Mouse (Mus musculus): ENCODE results near the gene Pde3a. TPM values are rescaled to one million over a fixed set of nuclear protein-coding genes. Genes with fewer than 3 reads are reported as not detected.

The Pde3a gene
- polyA plus RNA-seq, 1 experiment from 2014 or later, result 3.0 TPM

DNA sequence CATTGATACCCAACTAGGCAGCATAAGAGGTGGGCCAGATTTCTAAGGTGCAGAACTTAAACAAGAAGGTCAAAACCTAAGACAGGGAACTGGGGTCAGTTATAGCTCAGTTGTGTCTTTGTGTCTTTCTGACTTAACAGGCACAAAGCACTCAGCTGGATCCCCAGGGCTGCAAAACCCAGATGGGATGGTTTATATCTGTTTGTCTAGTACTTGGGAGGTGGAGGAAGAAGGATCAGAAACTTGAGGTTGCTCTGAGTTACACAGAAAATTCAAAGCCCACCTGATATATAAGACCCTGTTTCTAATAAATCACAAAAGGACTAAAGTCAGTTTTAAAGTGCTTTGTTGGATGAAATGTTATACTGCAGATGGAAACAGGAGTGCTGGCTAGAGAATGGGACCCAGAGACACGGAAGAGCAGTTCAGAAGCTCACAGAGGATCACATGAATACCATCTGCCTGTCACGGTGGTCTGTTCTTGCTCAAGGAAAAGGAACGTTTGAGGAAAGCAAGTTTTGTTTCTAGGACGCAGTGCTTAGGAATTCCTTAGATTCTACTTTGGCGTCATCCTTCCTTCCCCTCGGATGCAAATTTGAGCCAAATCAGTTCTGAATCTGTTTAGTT lies 16.2 kb upstream of the Pde3a start:
- ATAC-seq (ENCODE audit: low FRiP score) (no peak), DNase-seq (ENCODE audit: low spot score) (no peak)
- no peaks in the 10 kb centered on the region for H3K36me3 ChIP-seq (ENCODE audit: control insufficient read depth, insufficient read depth, low read length)
- H3K4me2 ChIP-seq (replicated peaks; ENCODE audit: low read depth, low read length), result no peak overlapping the region
- H3K27me3 ChIP-seq (ENCODE audit: control insufficient read depth, insufficient read depth, low read length), result no peaks in the 10 kb centered on the region
- 63% methylated on average over 6 of the region's 6 CpGs for WGBS
- no peak overlapping the region for H3K4me3 ChIP-seq (ENCODE audit: low read depth, low read length)
- no peaks in the 10 kb centered on the region for H3K9me3 ChIP-seq (ENCODE audit: control insufficient read depth, low read length)
- H3K4me1 ChIP-seq (replicated peaks; ENCODE audit: control insufficient read depth, insufficient read depth, low read length), result no peaks in the 10 kb centered on the region
- H3K27ac ChIP-seq (ENCODE audit: low read depth, low read length), result no peak overlapping the region
- H3K9ac ChIP-seq (ENCODE audit: low read depth, low read length), result no peak overlapping the region

GRCm38 (mm10) chr6:141241809-141242208 lies 7.3 kb upstream of the Pde3a start:
- H3K27me3 ChIP-seq (ENCODE audit: control insufficient read depth, insufficient read depth, low read length), result no peaks in the 10 kb centered on the region
- DNase-seq (ENCODE audit: low spot score), result no peak
- H3K4me2 ChIP-seq (replicated peaks; ENCODE audit: low read depth, low read length), result no peak overlapping the region
- H3K9me3 ChIP-seq (ENCODE audit: control insufficient read depth, low read length), result no peaks in the 10 kb centered on the region
- no peak overlapping the region for H3K27ac ChIP-seq (ENCODE audit: low read depth, low read length)
- no peak overlapping the region for H3K4me3 ChIP-seq (ENCODE audit: low read depth, low read length)
- WGBS, result 85% methylated on average over 1 of the region's 1 CpGs
- no peak for ATAC-seq (ENCODE audit: low FRiP score)
- H3K9ac ChIP-seq (ENCODE audit: low read depth, low read length), result no peak overlapping the region
- H3K4me1 ChIP-seq (replicated peaks; ENCODE audit: control insufficient read depth, insufficient read depth, low read length), result no peaks in the 10 kb centered on the region; the same call in 1 of the 2 replicates
- H3K36me3 ChIP-seq (ENCODE audit: control insufficient read depth, insufficient read depth, low read length), result no peaks in the 10 kb centered on the region

DNA sequence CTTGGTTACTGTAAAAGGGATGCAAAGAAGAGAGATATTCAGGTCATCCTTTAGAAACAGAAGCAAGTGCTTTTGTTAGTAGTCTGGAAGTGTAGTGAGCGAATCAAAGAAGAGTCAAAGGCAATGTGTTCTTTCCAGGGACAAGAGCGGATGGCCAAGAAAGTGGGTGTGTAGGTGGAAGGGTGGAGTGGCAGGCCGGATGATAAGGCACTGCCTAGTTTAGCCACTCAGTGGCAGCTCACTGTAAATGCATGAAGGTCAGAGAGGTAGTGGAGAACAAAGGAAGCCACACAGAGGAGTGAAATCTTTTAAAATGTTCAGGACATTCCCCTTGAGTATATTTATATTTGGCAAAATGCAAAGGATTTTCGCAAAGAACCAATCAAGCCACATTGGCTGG lies 4.0 kb upstream of the Pde3a start:
- Histone ChIP-seq H3K9me3 (ENCODE audit: control insufficient read depth, low read length) (no peaks in the 10 kb centered on the region), H3K36me3 (ENCODE audit: control insufficient read depth, insufficient read depth, low read length) (no peaks in the 10 kb centered on the region), H3K4me1 (replicated peaks; ENCODE audit: control insufficient read depth, insufficient read depth, low read length) (peaks cover under 1% of the 10 kb centered on the region; the same call in 1 of the 2 replicates), H3K4me3 (ENCODE audit: low read depth, low read length) (no peak overlapping the region), H3K27ac (ENCODE audit: low read depth, low read length) (no peak overlapping the region), H3K9ac (ENCODE audit: low read depth, low read length) (no peak overlapping the region), H3K4me2 (replicated peaks; ENCODE audit: low read depth, low read length) (no peak overlapping the region), H3K27me3 (ENCODE audit: control insufficient read depth, insufficient read depth, low read length) (peaks cover 4% of the 10 kb centered on the region)
- DNase-seq (ENCODE audit: low spot score), result no peak
- 84% methylated on average over 4 of the region's 4 CpGs for WGBS
- ATAC-seq (ENCODE audit: low FRiP score), result no peak

GRCm38 (mm10) chr6:141246391-141246790 lies 2.7 kb upstream of the Pde3a start:
- peaks cover 2% of the 10 kb centered on the region; the same call in 1 of the 2 replicates for H3K4me1 ChIP-seq (replicated peaks; ENCODE audit: control insufficient read depth, insufficient read depth, low read length)
- peaks cover 15% of the 10 kb centered on the region for H3K27me3 ChIP-seq (ENCODE audit: control insufficient read depth, insufficient read depth, low read length)
- H3K4me2 ChIP-seq (replicated peaks; ENCODE audit: low read depth, low read length), result no peak overlapping the region
- H3K9me3 ChIP-seq (ENCODE audit: control insufficient read depth, low read length), result no peaks in the 10 kb centered on the region
- 77% methylated on average over 6 of the region's 6 CpGs for WGBS
- H3K27ac ChIP-seq (ENCODE audit: low read depth, low read length), result no peak overlapping the region
- ATAC-seq (ENCODE audit: low FRiP score) (no peak), DNase-seq (ENCODE audit: low spot score) (no peak)
- H3K36me3 ChIP-seq (ENCODE audit: control insufficient read depth, insufficient read depth, low read length), result no peaks in the 10 kb centered on the region
- no peak overlapping the region for H3K9ac ChIP-seq (ENCODE audit: low read depth, low read length)
- no peak overlapping the region for H3K4me3 ChIP-seq (ENCODE audit: low read depth, low read length)

- H3K4me1 ChIP-seq (replicated peaks; ENCODE audit: control insufficient read depth, insufficient read depth, low read length), result peaks cover 2% of the 10 kb centered on the region; the same call in 1 of the 2 replicates
- no peak for DNase-seq (ENCODE audit: low spot score)
- no peak for ATAC-seq (ENCODE audit: low FRiP score)
- H3K4me3 ChIP-seq (ENCODE audit: low read depth, low read length), result no peak overlapping the region
- H3K36me3 ChIP-seq (ENCODE audit: control insufficient read depth, insufficient read depth, low read length), result no peaks in the 10 kb centered on the region
- H3K4me2 ChIP-seq (replicated peaks; ENCODE audit: low read depth, low read length), result no peak overlapping the region
- H3K27ac ChIP-seq (ENCODE audit: low read depth, low read length), result no peak overlapping the region
- no peak overlapping the region for H3K9ac ChIP-seq (ENCODE audit: low read depth, low read length)
- H3K9me3 ChIP-seq (ENCODE audit: control insufficient read depth, low read length), result no peaks in the 10 kb centered on the region
- peaks cover 15% of the 10 kb centered on the region for H3K27me3 ChIP-seq (ENCODE audit: control insufficient read depth, insufficient read depth, low read length)
Observed at GRCm38 (mm10) chr6:141248081-141248480, 988 bp upstream of the Pde3a start.

DNA sequence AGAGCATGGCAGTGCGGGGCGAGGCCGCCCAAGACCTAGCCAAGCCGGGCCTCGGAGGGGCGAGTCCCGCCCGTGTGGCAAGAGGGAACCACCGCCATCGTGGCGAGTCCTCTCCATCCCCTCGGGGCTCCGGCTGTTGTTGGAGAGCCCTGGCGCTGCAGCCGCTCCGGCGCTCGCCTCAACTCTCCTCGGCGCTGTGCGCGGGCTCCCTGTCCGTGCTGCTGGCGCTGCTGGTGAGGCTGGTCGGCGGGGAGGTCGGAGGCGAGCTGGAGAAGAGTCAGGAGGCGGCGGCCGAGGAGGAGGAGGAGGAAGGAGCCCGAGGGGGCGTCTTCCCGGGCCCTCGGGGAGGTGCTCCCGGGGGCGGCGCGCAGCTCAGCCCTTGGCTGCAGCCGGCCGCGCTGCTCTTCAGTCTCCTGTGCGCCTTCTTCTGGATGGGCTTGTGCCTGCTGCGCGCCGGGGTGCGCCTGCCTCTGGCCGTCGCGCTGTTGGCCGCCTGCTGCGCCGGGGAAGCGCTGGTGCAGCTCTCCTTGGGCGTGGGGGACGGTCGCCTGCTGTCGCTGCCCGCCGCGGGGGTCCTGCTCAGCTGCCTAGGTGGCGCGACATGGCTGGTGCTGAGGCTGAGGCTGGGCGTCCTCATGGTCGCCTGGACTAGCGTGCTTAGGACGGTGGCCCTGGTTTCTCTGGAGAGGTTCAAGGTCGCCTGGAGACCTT lies 671 bp downstream of the Pde3a start:
- Histone ChIP-seq H3K4me2 (replicated peaks; ENCODE audit: low read depth, low read length) (peak overlapping the region; percentile 96), H3K9ac (ENCODE audit: low read depth, low read length) (peak overlapping the region; percentile 43), H3K9me3 (ENCODE audit: control insufficient read depth, low read length) (no peaks in the 10 kb centered on the region), H3K27ac (ENCODE audit: low read depth, low read length) (no peak overlapping the region), H3K4me3 (ENCODE audit: low read depth, low read length) (peak overlapping the region; percentile 62), H3K36me3 (ENCODE audit: control insufficient read depth, insufficient read depth, low read length) (no peaks in the 10 kb centered on the region), H3K4me1 (replicated peaks; ENCODE audit: control insufficient read depth, insufficient read depth, low read length) (peaks cover 2% of the 10 kb centered on the region; the same call in 1 of the 2 replicates), H3K27me3 (ENCODE audit: control insufficient read depth, insufficient read depth, low read length) (peaks cover 15% of the 10 kb centered on the region)
- under 1% methylated on average over 53 of the region's 68 CpGs for WGBS
- DNase-seq (ENCODE audit: low spot score) (peak; percentile 76), ATAC-seq (ENCODE audit: low FRiP score) (peak; percentile 91)

- Histone ChIP-seq H3K9me3 (ENCODE audit: control insufficient read depth, low read length) (no peaks in the 10 kb centered on the region), H3K27ac (ENCODE audit: low read depth, low read length) (no peak overlapping the region), H3K36me3 (ENCODE audit: control insufficient read depth, insufficient read depth, low read length) (no peaks in the 10 kb centered on the region), H3K4me1 (replicated peaks; ENCODE audit: control insufficient read depth, insufficient read depth, low read length) (peaks cover 2% of the 10 kb centered on the region; the same call in 1 of the 2 replicates), H3K27me3 (ENCODE audit: control insufficient read depth, insufficient read depth, low read length) (peaks cover 15% of the 10 kb centered on the region), H3K4me2 (replicated peaks; ENCODE audit: low read depth, low read length) (peak overlapping the region; percentile 96), H3K9ac (ENCODE audit: low read depth, low read length) (peak overlapping the region; percentile 43), H3K4me3 (ENCODE audit: low read depth, low read length) (peak overlapping the region; percentile 62)
- WGBS, result under 1% methylated on average over 22 of the region's 22 CpGs
- DNase-seq (ENCODE audit: low spot score) (no peak), ATAC-seq (ENCODE audit: low FRiP score) (no peak; the same call in 1 of the 2 replicates)
Observed at GRCm38 (mm10) chr6:141250296-141250629, 1.2 kb downstream of the Pde3a start.

DNA sequence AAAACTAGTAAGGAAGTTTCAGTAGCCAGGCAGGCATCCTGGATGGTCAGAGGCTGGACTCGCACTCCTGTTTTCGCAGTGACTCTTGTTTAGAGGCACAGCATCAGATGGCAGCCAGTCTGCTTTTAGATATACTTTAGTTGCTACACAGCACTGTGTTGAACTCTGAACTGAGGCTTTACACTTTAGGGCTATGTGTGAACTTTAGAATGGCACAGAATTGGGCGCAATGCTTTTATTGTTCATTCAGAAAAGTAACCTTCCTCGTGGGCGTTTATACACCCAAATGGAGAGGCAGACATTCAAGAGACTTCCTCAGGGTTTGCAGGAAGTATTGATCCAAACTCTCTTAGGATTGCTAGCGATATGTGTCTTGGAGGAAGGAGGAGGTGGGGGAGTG lies 1.9 kb downstream of the Pde3a start:
- H3K4me3 ChIP-seq (ENCODE audit: low read depth, low read length), result no peak overlapping the region
- DNase-seq (ENCODE audit: low spot score), result no peak
- H3K4me1 ChIP-seq (replicated peaks; ENCODE audit: control insufficient read depth, insufficient read depth, low read length), result peaks cover 2% of the 10 kb centered on the region; the same call in 1 of the 2 replicates
- no peak overlapping the region for H3K4me2 ChIP-seq (replicated peaks; ENCODE audit: low read depth, low read length)
- H3K9me3 ChIP-seq (ENCODE audit: control insufficient read depth, low read length), result no peaks in the 10 kb centered on the region
- peaks cover 15% of the 10 kb centered on the region for H3K27me3 ChIP-seq (ENCODE audit: control insufficient read depth, insufficient read depth, low read length)
- 53% methylated on average over 6 of the region's 6 CpGs for WGBS
- H3K36me3 ChIP-seq (ENCODE audit: control insufficient read depth, insufficient read depth, low read length), result no peaks in the 10 kb centered on the region
- H3K9ac ChIP-seq (ENCODE audit: low read depth, low read length), result no peak overlapping the region
- no peak for ATAC-seq (ENCODE audit: low FRiP score)
- H3K27ac ChIP-seq (ENCODE audit: low read depth, low read length), result no peak overlapping the region

GRCm38 (mm10) chr6:141252520-141252919 lies 3.5 kb downstream of the Pde3a start:
- H3K4me2 ChIP-seq (replicated peaks; ENCODE audit: low read depth, low read length), result no peak overlapping the region
- 88% methylated on average over 7 of the region's 7 CpGs for WGBS
- H3K9ac ChIP-seq (ENCODE audit: low read depth, low read length), result no peak overlapping the region
- H3K36me3 ChIP-seq (ENCODE audit: control insufficient read depth, insufficient read depth, low read length), result no peaks in the 10 kb centered on the region
- no peaks in the 10 kb centered on the region for H3K9me3 ChIP-seq (ENCODE audit: control insufficient read depth, low read length)
- ATAC-seq (ENCODE audit: low FRiP score) (no peak), DNase-seq (ENCODE audit: low spot score) (no peak)
- 0 out of 2 replicates have a peak, but pooled peaks cover 2% of the 10 kb centered on the region for H3K4me1 ChIP-seq (replicated peaks; ENCODE audit: control insufficient read depth, insufficient read depth, low read length)
- no peak overlapping the region for H3K4me3 ChIP-seq (ENCODE audit: low read depth, low read length)
- H3K27me3 ChIP-seq (ENCODE audit: control insufficient read depth, insufficient read depth, low read length), result peaks cover 15% of the 10 kb centered on the region
- H3K27ac ChIP-seq (ENCODE audit: low read depth, low read length), result no peak overlapping the region
